Mouse (Mus musculus) heart, adult 2 months (tissue): ENCODE results near the gene Supt5. TPM values are rescaled to one million over a fixed set of nuclear protein-coding genes. Genes with fewer than 3 reads are reported as not detected.
A peak's percentile ranks its signal among the peaks of the same experiment; 100 is the strongest.

Source experiments
- DNase-seq, 2 experiments: peaks; one replicate each; pipeline ENCODE4 v3.0.0; 2021
- H3K27ac ChIP-seq: fragments of 200-600 bp; 2 replicates; pipeline ENCODE4 v1.8.1; 2022
- H3K27me3 ChIP-seq: fragments of 200-500 bp; 2 replicates; pipeline ENCODE4 v1.6.1; 2012; ENCODE audit warnings: mild to moderate bottlenecking, low read length, inconsistent platforms, mixed read lengths; ENCODE audit not compliant: control insufficient read depth, insufficient read depth
- H3K36me3 ChIP-seq: fragments of 200-500 bp; 2 replicates; pipeline ENCODE4 v1.6.1; 2012; ENCODE audit warnings: low read length, inconsistent platforms; ENCODE audit not compliant: control insufficient read depth, insufficient read depth
- H3K4me1 ChIP-seq: fragments of 200-500 bp; 2 replicates; pipeline ENCODE4 v1.6.1; 2011; ENCODE audit warnings: low read length; ENCODE audit not compliant: control insufficient read depth, insufficient read depth
- H3K4me3 ChIP-seq: fragments of 200-600 bp; 2 replicates; pipeline ENCODE4 v1.8.1; 2022
- H3K79me2 ChIP-seq: fragments of 200-500 bp; replicated peaks from 2 replicates; pipeline ENCODE4 v1.6.1; 2012; ENCODE audit warnings: mild to moderate bottlenecking, inconsistent platforms, low read length, moderate library complexity, mixed read lengths; ENCODE audit not compliant: control insufficient read depth, insufficient read depth
- H3K9ac ChIP-seq: fragments of 200-500 bp; 2 replicates; pipeline ENCODE4 v1.6.1; 2012; ENCODE audit warnings: low read depth, mild to moderate bottlenecking, control low read depth, inconsistent platforms, low read length, mixed read lengths
- CTCF ChIP-seq: fragments of 200-600 bp; IDR thresholded peaks from 2 replicates; pipeline ENCODE4 v1.8.1; 2022; ENCODE audit warnings: antibody characterized with exemption, mild to moderate bottlenecking, moderate library complexity
- EP300 ChIP-seq: fragments of 200-500 bp; IDR thresholded peaks from 2 replicates; pipeline ENCODE4 v1.6.1; 2011; ENCODE audit warnings: low read depth, low read length, control low read depth; ENCODE audit not compliant: insufficient read depth
- POLR2A ChIP-seq: fragments of 200-500 bp; IDR thresholded peaks from 2 replicates; pipeline ENCODE4 v1.6.1; 2011; ENCODE audit warnings: mild to moderate bottlenecking, low read depth, low read length, control low read depth; ENCODE audit not compliant: insufficient read depth
- WGBS: fragments of 180-500 bp; shearing (Covaris S2); methylation state at CpG from one replicate; pipeline ENCODE4 v1.1.7; 2018; 5-methylcytosine and 5-hydroxymethylcytosine counted together
- intact Hi-C: fragments of 180-260 bp; cut with DNase I; formaldehyde crosslinking; loops from one replicate; pipeline ENCODE4 v1.15.1; 2025
- polyA plus RNA-seq: library from polyadenylated mRNA; depleted of rRNA; stranded (reverse); fragments of >200 nt; gene quantifications from 2 replicates; pipeline ENCODE4 v1.2.3, GENCODE M21; 2012
- total RNA-seq, 2 experiments: library from RNA; stranded (reverse); gene quantifications; 2 replicates each; pipeline ENCODE4 v1.2.3; 2021

Gene Supt5
- total and polyA plus RNA-seq, 3 experiments = 52.5 to 64.3 (median 59.9) TPM

GRCm38 (mm10) chr7:28377190-28378065, 38.9 kb upstream of the Supt5 start:
- H3K4me1 ChIP-seq = peaks cover 9% of the 10 kb centered on the region

GRCm38 (mm10) chr7:28376011-28376771, 37.6 kb upstream of the Supt5 start:
- intact Hi-C loops = no loop called here
- TF ChIP-seq POLR2A = peak; percentile 88
- no peak for TF ChIP-seq CTCF
- TF ChIP-seq EP300 = peak; percentile 100
- no peaks in the 10 kb centered on the region; the same call in 1 of the 2 replicates for H3K79me2 ChIP-seq
- 2% methylated on average over 30 of the region's 30 CpGs for WGBS
- H3K27ac ChIP-seq = peak overlapping the region; percentile 93
- peaks cover 7% of the 10 kb centered on the region for H3K4me1 ChIP-seq
- H3K9ac ChIP-seq = peak overlapping the region; percentile 71
- peaks cover 5% of the 10 kb centered on the region; the same call in 1 of the 2 replicates for H3K36me3 ChIP-seq
- DNase-seq = peak; percentile 88 to 91
- H3K27me3 ChIP-seq = no peaks in the 10 kb centered on the region
- H3K4me3 ChIP-seq = peak overlapping the region; percentile 88

More at GRCm38 (mm10) chr7:28377190-28378065, 38.9 kb upstream of the Supt5 start:
- peak; percentile 58 to 75 for DNase-seq
- 12% methylated on average over 18 of the region's 18 CpGs for WGBS
- H3K36me3 ChIP-seq = peaks cover 5% of the 10 kb centered on the region; the same call in 1 of the 2 replicates
- H3K9ac ChIP-seq = peak overlapping the region; percentile 97
- no peaks in the 10 kb centered on the region; the same call in 1 of the 2 replicates for H3K79me2 ChIP-seq
- no peak for TF ChIP-seq EP300
- TF ChIP-seq POLR2A = no peak
- TF ChIP-seq CTCF = no peak
- H3K4me3 ChIP-seq = peak overlapping the region; percentile 88
- peak overlapping the region; percentile 93 for H3K27ac ChIP-seq
- no peaks in the 10 kb centered on the region for H3K27me3 ChIP-seq
- intact Hi-C loops = no loop called here

DNA sequence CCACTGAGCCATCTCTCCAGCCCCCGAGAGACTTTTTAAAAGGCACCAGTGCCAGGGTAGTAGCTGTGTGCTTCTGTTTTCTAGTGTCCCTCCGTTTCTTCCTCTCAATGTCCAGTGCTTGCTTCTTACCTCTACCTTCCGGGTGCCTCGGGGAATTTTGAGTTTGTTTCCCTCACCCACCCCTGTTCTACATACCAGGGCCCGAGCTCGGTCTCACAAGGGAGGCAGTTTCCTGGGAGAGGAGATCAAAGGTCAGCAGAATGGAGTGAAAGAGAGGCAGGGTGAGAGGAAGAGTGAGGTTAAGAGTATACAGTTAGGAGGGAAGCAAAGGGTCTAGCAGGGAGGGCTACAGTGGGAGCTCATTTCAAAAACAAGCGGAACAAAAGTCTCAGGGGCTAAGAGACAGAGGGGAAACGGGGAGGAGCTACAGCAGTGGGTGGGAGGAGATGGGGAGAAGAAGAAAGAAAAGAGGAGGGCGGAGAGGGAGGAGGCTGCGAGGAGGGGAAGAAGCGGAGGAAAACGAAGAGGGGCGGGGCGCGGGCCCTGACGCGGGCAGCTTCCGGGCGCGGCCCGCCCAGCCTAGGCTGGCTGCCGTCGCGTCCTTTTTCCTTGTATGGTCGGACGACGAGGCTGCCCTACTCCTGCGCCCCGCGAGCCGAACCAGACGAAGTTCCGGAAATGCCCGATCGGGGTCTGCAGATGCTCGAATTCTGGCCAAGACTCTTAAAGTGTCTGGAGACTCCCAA, 36.8 kb upstream of the Supt5 start:
- Histone ChIP-seq H3K27me3 (no peaks in the 10 kb centered on the region), H3K36me3 (peaks cover 1% of the 10 kb centered on the region; the same call in 1 of the 2 replicates), H3K9ac (peak overlapping the region; percentile 79), H3K79me2 (no peaks in the 10 kb centered on the region; the same call in none of the 2 replicates), H3K4me1 (peaks cover 9% of the 10 kb centered on the region), H3K4me3 (peak overlapping the region; percentile 88), H3K27ac (peak overlapping the region; percentile 93)
- WGBS = under 1% methylated on average over 36 of the region's 36 CpGs
- DNase-seq = peak; percentile 93 to 96
- intact Hi-C loops = no loop called here
- TF ChIP-seq POLR2A = peak; percentile 79
- peak; percentile 47; the same call in 1 of the 2 replicates for TF ChIP-seq EP300
- TF ChIP-seq CTCF = no peak; the same call in 1 of the 2 replicates

- Histone ChIP-seq H3K27ac (peak overlapping the region; percentile 93), H3K79me2 (no peaks in the 10 kb centered on the region; the same call in none of the 2 replicates), H3K4me1 (peaks cover 11% of the 10 kb centered on the region), H3K36me3 (no peaks in the 10 kb centered on the region; the same call in 1 of the 2 replicates), H3K4me3 (no peak overlapping the region), H3K27me3 (no peaks in the 10 kb centered on the region), H3K9ac (no peak overlapping the region)
- no peak for DNase-seq
- intact Hi-C loops = loop anchor here (5.0 kb wide), 1 partner anchor 223 kb away; the partner anchor contains the start of genes Pak4 and Samd4b
- 53% methylated on average over 10 of the region's 10 CpGs for WGBS
- TF ChIP-seq EP300 (no peak), CTCF (no peak), POLR2A (no peak)
These were observed 36.1 kb upstream of the Supt5 start for GRCm38 (mm10) chr7:28374647-28375046.

DNA sequence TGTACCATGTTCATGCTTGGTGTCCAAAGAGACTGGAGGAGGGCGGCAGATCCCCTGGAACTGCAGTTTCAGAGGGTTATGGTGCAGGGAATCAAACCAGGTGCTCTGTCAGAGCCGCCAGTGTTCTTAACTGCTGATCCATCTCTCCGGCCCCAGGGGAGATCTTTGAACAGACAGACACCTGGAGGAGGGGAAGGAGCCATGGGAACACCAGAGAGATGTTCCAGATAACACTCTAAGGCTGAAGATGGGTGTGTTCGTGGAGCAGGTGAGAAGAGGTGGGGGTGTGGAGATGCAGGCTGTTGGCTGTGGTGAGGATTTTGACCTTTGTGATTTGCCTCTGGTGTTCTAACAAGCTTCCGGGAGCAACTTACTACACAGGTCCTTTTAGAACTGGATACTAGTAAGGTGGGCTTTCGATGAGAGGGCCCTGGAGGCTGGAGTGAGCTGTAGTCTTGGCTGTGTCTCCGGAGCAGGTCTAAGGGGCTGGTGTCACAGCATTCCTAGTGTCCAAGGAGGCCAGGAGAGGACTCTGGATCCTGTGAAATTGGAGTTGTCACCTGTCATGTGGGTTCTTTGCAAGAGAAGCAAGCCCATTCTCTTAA, 35.4 kb upstream of the Supt5 start:
- H3K27ac ChIP-seq = peak overlapping the region; percentile 34
- no peaks in the 10 kb centered on the region for H3K27me3 ChIP-seq
- H3K4me1 ChIP-seq = peaks cover 12% of the 10 kb centered on the region
- H3K36me3 ChIP-seq = no peaks in the 10 kb centered on the region; the same call in 1 of the 2 replicates
- intact Hi-C loops = loop anchor here (1.0 to 5.0 kb wide), 2 partner anchors 12 to 223 kb away; partner anchors contain the start of genes Pak4 and Samd4b
- H3K79me2 ChIP-seq = no peaks in the 10 kb centered on the region; the same call in none of the 2 replicates
- 81% methylated on average over 7 of the region's 7 CpGs for WGBS
- H3K4me3 ChIP-seq = no peak overlapping the region
- TF ChIP-seq POLR2A (no peak), EP300 (no peak), CTCF (no peak)
- H3K9ac ChIP-seq = no peak overlapping the region
- no peak for DNase-seq
